Mouse (Mus musculus): Measurements from ENCODE around the gene Gm10097. TPM values are rescaled to one million over a fixed set of nuclear protein-coding genes. Genes with fewer than 3 reads are reported as not detected.

Gene Gm10097
- polyA plus RNA-seq (2016; fragmentation: Nextera tagmentation; extraction: Ambion mirVana), result 0.05 TPM in 1 of 2 replicates, not detected in the other

DNA sequence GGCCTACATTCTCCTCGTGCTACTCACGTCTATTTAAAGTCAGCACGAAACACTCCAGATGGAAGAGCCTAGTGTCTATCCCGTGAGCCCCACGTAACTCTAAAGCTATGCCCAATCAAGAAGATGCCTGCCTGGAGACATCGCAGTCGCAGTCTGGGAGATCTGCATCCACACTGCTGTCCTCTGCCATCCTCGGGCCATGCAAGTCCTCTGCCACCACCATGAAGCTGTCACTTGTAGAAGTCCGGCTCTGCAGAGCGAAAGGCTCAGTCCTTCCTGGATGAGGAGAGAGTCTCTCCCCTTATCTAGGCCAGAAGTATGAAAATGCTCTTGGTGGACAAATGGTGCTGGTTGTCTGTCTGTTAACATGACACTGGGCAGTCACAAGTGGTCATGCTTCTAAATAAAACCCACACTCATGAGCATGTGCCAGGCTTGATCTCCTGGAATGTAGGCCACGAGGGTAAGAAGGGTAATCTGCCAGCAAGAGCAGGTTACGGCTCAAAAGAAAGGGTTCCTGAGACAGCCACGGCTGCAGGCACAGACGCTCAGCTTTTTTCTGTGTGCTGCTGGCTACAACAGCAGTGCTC, at the start of gene Gm10097:
Gene Gm10097, plus strand, starts transcription at position 517 of the 590 bp plus-strand sequence.
- DNase-seq (ENCODE audit: low spot score), result no peak
- no peak within 1 kb of the TSS for H3K27ac ChIP-seq (replicated peaks)
- no peaks in the 10 kb centered on the region for H3K27me3 ChIP-seq (ENCODE audit: low read depth, poor library complexity, severe bottlenecking)
- H3K36me3 ChIP-seq, result no peaks in the 10 kb centered on the region
- no peaks in the 10 kb centered on the region for H3K9me3 ChIP-seq (replicated peaks)
- H3K4me3 ChIP-seq, result no peak within 1 kb of the TSS
- WGBS, result 84% methylated on average over 14 of the region's 14 CpGs
- no peaks in the 10 kb centered on the region for H3K4me1 ChIP-seq

DNA sequence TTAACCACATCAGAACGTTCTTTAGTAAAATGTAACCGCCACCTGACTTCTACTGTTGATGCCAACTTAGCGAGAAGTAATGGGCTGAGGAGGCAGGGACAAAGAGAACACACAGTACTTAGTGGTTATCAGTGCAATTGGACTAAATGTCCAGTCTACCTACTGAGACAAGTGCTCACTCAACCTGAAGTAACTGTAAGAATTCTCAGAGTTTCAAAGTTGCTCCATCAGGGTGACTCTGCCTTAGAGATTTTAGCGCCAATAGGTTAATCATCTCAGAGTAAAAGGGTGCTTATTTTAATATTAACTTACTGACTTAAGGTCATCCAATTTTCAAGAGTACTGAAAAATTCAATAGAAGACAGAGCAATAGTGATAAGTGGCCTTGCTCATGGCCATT, 43.1 kb upstream of the Gm10097 start:
- Histone ChIP-seq H3K36me3 (no peaks in the 10 kb centered on the region), H3K27me3 (ENCODE audit: low read depth, poor library complexity, severe bottlenecking) (no peaks in the 10 kb centered on the region), H3K27ac (replicated peaks) (no peak overlapping the region), H3K4me3 (no peak overlapping the region), H3K4me1 (no peaks in the 10 kb centered on the region), H3K9me3 (replicated peaks) (no peaks in the 10 kb centered on the region)
- WGBS, result 93% methylated on average over 4 of the region's 4 CpGs
- DNase-seq (ENCODE audit: low spot score), result no peak

DNA sequence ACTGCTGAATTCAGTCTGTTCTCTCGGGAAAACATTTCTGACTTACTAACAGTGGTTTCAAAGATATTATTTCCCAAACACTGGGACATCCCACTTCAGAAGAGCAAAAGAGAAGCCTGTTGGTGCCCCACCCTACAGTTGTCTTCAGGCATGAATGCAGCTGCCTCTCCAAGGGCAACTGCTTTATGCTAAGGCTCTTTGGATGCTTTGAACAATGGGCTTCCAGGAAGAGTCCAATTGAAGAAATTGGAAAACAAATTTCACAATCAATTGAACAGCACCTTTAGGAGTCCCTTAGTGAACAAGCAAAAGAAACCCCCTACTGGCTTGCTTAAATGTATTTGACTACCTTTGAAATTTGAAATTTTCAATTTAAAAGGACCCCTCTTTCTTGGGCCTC, 41.8 kb upstream of the Gm10097 start:
- Histone ChIP-seq H3K27ac (replicated peaks) (no peak overlapping the region), H3K9me3 (replicated peaks) (no peaks in the 10 kb centered on the region), H3K27me3 (ENCODE audit: low read depth, poor library complexity, severe bottlenecking) (no peaks in the 10 kb centered on the region), H3K4me3 (no peak overlapping the region), H3K36me3 (no peaks in the 10 kb centered on the region), H3K4me1 (peaks cover 3% of the 10 kb centered on the region; the same call in 1 of the 2 replicates)
- DNase-seq (ENCODE audit: low spot score), result no peak
- 82% methylated on average over 1 of the region's 1 CpGs for WGBS

DNA sequence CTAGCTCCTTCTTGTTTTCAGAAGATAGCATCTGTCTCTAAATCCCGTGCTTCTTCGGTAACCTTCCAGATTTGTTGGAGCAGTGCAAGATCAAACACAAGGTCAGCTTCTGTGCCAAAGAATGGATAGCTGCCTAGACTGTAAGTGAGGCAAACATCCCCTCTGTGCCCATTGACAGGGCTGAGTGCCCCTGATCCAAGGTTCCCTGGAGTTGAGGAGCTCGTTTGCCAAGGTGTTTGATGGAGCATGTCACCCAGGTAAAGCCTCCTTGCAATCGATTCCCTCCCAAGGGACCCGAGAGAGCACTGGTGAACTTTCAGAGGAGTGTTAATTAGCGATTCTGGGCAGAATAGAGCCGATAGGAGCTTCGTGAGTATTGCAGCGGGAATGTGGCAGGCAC, 40.7 kb upstream of the Gm10097 start:
- DNase-seq (ENCODE audit: low spot score), result no peak
- WGBS, result 85% methylated on average over 9 of the region's 9 CpGs
- Histone ChIP-seq H3K4me3 (no peak overlapping the region), H3K27me3 (ENCODE audit: low read depth, poor library complexity, severe bottlenecking) (no peaks in the 10 kb centered on the region), H3K27ac (replicated peaks) (no peak overlapping the region), H3K4me1 (peaks cover 4% of the 10 kb centered on the region; the same call in 1 of the 2 replicates), H3K36me3 (no peaks in the 10 kb centered on the region), H3K9me3 (replicated peaks) (no peaks in the 10 kb centered on the region)

DNA sequence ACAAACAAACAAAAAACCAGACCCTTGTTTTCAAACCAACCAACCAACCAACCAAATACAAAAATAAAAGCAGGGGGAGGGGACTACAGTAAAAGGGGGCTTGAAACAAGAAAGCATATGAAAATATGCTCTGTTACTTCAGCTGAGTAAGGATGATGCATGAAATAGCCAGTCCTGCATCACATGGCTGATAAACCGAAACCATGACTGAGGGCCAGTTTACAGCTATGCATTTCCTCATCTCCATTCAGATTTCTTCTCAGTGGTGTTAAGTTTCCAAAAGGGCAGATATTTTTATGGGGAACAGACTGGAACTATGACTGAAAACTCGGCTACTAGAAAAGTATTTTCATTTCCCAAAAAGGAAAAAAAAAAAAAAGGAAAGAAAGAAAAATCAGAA, 39.8 kb upstream of the Gm10097 start:
- WGBS, result 92% methylated on average over 2 of the region's 2 CpGs
- no peaks in the 10 kb centered on the region for H3K27me3 ChIP-seq (ENCODE audit: low read depth, poor library complexity, severe bottlenecking)
- no peak for DNase-seq (ENCODE audit: low spot score)
- H3K9me3 ChIP-seq (replicated peaks), result no peaks in the 10 kb centered on the region
- H3K4me1 ChIP-seq, result peaks cover 4% of the 10 kb centered on the region; the same call in 1 of the 2 replicates
- no peaks in the 10 kb centered on the region for H3K36me3 ChIP-seq
- no peak overlapping the region for H3K4me3 ChIP-seq
- H3K27ac ChIP-seq (replicated peaks), result no peak overlapping the region

DNA sequence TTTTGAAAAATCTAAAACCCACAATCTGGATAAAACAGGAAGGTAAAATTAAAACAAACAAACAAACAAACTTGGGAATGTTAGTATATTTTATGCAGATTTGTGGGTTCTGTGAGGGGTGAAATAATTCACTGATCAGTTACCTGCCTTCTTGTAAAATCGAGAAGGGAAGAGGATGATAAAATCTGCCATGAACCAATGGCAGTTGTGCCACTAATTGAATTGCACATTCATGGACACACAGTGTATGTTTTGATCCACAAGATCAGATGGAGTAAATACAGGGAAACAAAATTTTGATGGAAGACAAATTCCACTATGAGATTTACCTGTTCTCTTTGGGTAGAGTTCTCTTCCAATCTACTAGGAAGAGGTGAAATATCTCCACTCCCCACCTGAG, 39.1 kb upstream of the Gm10097 start:
- Histone ChIP-seq H3K27ac (replicated peaks) (no peak overlapping the region), H3K4me1 (peaks cover 4% of the 10 kb centered on the region; the same call in 1 of the 2 replicates), H3K9me3 (replicated peaks) (no peaks in the 10 kb centered on the region), H3K4me3 (no peak overlapping the region), H3K27me3 (ENCODE audit: low read depth, poor library complexity, severe bottlenecking) (no peaks in the 10 kb centered on the region), H3K36me3 (no peaks in the 10 kb centered on the region)
- 85% methylated on average over 1 of the region's 1 CpGs for WGBS
- DNase-seq (ENCODE audit: low spot score), result no peak

DNA sequence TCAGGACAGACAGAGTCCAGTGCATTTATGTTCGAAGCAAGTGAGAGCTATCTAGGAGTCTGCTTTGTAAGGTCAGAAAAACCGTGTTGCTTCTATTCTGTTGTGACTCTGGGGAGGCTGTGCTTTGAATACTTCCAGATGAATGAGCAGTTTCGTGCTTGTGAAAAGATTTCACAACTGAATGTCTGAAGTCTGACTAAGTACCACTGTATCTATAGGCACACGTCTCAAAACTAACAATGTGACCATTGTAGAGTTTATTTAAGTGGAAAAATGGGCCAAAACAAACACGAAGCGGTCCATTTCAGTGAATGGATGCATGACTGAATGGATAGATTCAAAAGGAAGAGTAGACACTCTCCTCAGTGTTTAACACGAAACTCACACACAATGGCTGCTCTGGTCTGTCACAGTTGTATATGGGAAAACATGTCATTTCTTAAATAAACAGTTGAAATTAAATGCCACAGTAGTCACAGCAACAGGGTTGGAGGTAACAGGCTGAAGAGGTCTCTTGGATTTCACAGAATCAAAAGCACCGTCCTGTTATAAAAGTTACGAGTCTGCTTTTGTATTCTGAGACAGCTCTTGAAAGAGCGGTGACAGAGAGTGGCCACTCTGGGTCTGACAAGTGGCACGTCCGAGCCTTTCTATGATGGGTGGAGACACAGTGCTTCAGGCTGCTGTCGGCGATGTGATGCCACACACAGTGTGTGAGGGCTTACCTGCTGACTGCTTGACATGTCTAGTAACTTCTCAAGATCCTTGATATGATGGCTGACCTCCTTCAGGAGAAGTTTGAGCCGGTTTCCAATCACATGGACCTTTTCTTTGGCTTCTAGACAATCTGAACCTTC, 36.6 kb upstream of the Gm10097 start:
- H3K9me3 ChIP-seq (replicated peaks), result no peaks in the 10 kb centered on the region
- H3K4me1 ChIP-seq, result peaks cover 4% of the 10 kb centered on the region; the same call in 1 of the 2 replicates
- WGBS, result 69% methylated on average over 15 of the region's 15 CpGs
- no peaks in the 10 kb centered on the region for H3K27me3 ChIP-seq (ENCODE audit: low read depth, poor library complexity, severe bottlenecking)
- DNase-seq (ENCODE audit: low spot score), result no peak
- no peak overlapping the region for H3K27ac ChIP-seq (replicated peaks)
- H3K36me3 ChIP-seq, result no peaks in the 10 kb centered on the region
- no peak overlapping the region for H3K4me3 ChIP-seq

DNA sequence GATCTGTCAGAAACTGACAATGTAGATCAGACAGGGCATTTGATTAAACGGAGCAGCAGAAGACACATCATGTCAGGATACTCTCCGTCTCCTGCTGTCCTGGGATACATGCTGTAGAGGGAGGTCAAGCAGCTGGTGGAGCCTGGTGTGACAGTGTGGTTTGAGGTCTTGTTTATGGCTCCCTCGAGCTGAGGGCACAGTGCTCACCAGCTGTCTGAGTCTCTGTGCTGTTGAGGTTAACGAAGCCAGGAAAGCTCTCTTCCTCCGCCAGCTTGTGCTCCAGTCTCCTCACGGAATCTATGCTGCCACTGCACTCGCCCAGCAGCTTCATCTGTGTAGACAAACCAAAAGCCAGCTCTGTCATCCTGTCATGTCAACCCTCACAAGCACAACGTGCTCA, 27.7 kb upstream of the Gm10097 start:
- Histone ChIP-seq H3K27me3 (ENCODE audit: low read depth, poor library complexity, severe bottlenecking) (no peaks in the 10 kb centered on the region), H3K27ac (replicated peaks) (no peak overlapping the region), H3K9me3 (replicated peaks) (no peaks in the 10 kb centered on the region), H3K4me3 (no peak overlapping the region), H3K36me3 (no peaks in the 10 kb centered on the region), H3K4me1 (no peaks in the 10 kb centered on the region)
- no peak for DNase-seq (ENCODE audit: low spot score)
- 84% methylated on average over 8 of the region's 8 CpGs for WGBS

DNA sequence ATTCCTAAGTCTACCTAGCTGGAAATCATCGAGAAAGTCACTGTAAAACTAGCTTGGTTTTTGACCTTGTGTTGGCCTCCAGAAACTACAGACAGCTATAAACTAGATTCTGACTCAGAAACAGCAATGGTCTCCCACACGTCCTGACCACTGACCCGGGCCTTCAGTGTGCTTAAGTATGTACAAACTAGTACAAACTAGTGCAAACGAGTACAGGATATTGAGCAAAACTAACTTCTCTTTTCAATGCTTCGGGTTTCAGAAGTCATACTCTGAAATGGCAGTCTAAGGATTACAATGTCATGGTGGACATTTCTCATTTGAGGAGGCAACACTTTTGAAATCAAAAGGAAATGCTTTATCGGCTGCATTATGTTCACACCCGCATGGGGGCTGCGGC, 24.5 kb upstream of the Gm10097 start:
- no peaks in the 10 kb centered on the region for H3K4me1 ChIP-seq
- H3K27me3 ChIP-seq (ENCODE audit: low read depth, poor library complexity, severe bottlenecking), result no peaks in the 10 kb centered on the region
- 92% methylated on average over 8 of the region's 8 CpGs for WGBS
- H3K9me3 ChIP-seq (replicated peaks), result no peaks in the 10 kb centered on the region
- no peaks in the 10 kb centered on the region for H3K36me3 ChIP-seq
- DNase-seq (ENCODE audit: low spot score), result no peak
- no peak overlapping the region for H3K4me3 ChIP-seq
- H3K27ac ChIP-seq (replicated peaks), result no peak overlapping the region

DNA sequence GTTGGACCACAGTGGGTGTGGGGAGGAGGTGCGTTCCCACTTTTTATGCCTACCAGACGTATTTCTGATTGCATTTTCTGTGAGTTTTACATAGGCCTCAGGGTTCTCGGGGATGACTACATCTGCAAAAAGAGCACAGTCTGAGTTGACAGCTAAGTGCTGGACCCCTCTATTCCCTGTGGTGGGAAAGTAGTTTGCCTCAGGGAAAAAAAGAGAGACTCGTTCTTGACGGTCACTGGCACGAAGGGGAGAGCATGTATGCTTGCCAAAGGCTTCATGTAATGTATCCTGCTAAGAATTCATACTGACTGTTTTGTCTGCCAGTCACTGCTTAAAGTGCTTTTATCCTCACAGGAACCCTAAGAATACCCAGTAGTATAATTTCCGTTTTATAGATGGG, 23.8 kb upstream of the Gm10097 start:
- Histone ChIP-seq H3K27ac (replicated peaks) (no peak overlapping the region), H3K4me3 (no peak overlapping the region), H3K36me3 (no peaks in the 10 kb centered on the region), H3K9me3 (replicated peaks) (no peaks in the 10 kb centered on the region), H3K4me1 (no peaks in the 10 kb centered on the region), H3K27me3 (ENCODE audit: low read depth, poor library complexity, severe bottlenecking) (no peaks in the 10 kb centered on the region)
- 90% methylated on average over 7 of the region's 7 CpGs for WGBS
- DNase-seq (ENCODE audit: low spot score), result no peak

DNA sequence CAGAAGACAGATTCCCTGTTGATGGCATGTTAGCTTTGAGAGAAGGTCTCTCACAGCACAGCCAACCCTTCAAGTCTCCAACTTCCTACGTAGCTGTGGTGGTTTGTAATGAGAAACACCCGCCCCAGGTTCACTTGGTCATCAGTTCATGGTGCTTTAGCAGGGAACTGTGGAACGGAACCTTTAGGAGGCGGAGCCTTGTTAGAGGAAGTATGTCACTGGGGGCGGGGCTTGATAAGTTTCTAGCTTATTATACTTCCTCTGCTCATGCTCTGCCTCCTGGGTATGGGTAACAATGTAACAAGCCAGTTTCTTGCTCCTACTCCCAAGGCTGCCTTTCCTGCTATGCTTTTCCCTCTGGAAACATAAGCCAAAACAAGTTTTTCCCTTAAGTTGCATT, 23.3 kb upstream of the Gm10097 start:
- H3K36me3 ChIP-seq, result no peaks in the 10 kb centered on the region
- no peak overlapping the region for H3K27ac ChIP-seq (replicated peaks)
- WGBS, result 91% methylated on average over 5 of the region's 5 CpGs
- no peak for DNase-seq (ENCODE audit: low spot score)
- no peak overlapping the region for H3K4me3 ChIP-seq
- no peaks in the 10 kb centered on the region for H3K4me1 ChIP-seq
- H3K27me3 ChIP-seq (ENCODE audit: low read depth, poor library complexity, severe bottlenecking), result no peaks in the 10 kb centered on the region
- H3K9me3 ChIP-seq (replicated peaks), result no peaks in the 10 kb centered on the region

DNA sequence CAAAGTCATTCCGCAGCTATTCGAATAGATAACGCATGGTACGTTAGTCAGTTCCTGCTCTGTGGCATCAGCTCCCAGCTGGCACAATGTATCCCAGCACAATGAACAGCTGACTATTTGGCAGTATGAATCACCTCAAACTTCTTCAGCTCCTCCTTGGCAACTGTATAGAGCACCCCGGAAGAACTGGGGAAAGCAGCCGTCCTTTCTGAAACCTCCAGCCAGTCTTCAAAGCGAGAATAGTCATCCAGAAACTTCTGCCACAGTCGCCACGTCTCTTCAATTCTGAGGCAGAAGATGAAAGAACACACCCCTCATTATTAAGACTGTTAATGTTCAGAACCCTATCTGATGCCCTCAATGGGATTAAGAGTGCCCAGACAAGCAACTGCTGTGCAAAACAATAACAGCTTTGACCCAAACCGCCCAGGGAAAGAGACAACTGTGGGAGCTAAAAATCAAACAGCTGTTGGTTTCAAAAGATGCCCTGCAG, 12.7 kb upstream of the Gm10097 start:
- peaks cover 11% of the 10 kb centered on the region for H3K4me1 ChIP-seq
- H3K4me3 ChIP-seq, result no peak overlapping the region
- WGBS, result 53% methylated on average over 10 of the region's 10 CpGs
- H3K9me3 ChIP-seq (replicated peaks), result no peaks in the 10 kb centered on the region
- no peak for DNase-seq (ENCODE audit: low spot score)
- H3K27ac ChIP-seq (replicated peaks), result no peak overlapping the region
- H3K27me3 ChIP-seq (ENCODE audit: low read depth, poor library complexity, severe bottlenecking), result no peaks in the 10 kb centered on the region; the same call in 1 of the 2 replicates
- H3K36me3 ChIP-seq, result no peaks in the 10 kb centered on the region

DNA sequence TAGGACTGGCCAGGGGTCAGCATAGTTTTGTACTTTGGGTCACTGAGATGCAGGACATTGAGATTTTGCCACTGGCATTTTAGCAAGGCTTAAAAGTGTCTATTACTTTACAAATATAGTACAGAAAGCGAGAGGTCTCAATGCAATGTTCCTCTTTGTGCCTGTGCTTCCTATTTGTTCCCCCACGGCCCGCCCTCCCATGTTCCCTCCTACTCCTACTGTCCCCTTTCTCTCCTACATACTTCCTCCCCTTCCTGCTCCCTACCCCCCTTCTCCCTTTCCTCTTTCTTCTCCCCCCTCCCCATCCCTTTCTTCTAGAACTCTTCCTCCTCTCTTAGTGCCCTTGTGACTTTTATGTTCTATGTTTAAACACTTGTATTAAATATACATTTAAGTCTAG, 12.1 kb upstream of the Gm10097 start:
- DNase-seq (ENCODE audit: low spot score), result no peak
- peaks cover 11% of the 10 kb centered on the region for H3K4me1 ChIP-seq
- H3K27me3 ChIP-seq (ENCODE audit: low read depth, poor library complexity, severe bottlenecking), result no peaks in the 10 kb centered on the region; the same call in 1 of the 2 replicates
- H3K9me3 ChIP-seq (replicated peaks), result no peaks in the 10 kb centered on the region
- WGBS, result 84% methylated on average over 3 of the region's 3 CpGs
- no peaks in the 10 kb centered on the region for H3K36me3 ChIP-seq
- H3K4me3 ChIP-seq, result no peak overlapping the region
- no peak overlapping the region for H3K27ac ChIP-seq (replicated peaks)

Data from midbrain, embryonic 10.5 days (tissue).